Mouse (Mus musculus) retina, postnatal 7 days (tissue): ENCODE measurements around the gene Yars.
A peak's percentile ranks its signal among the peaks of the same experiment; 100 is the strongest.
"Not testable (repeated sequence)": the region's sequence is repeated elsewhere in the genome, so short reads cannot be mapped to it uniquely, and the experiment has no call there.

Source experiments
- DNase-seq: peaks from one replicate; pipeline ENCODE4 v3.0.0-alpha.2; 2012; ENCODE audit warnings: low read depth, low spot score

Yars gene

DNA sequence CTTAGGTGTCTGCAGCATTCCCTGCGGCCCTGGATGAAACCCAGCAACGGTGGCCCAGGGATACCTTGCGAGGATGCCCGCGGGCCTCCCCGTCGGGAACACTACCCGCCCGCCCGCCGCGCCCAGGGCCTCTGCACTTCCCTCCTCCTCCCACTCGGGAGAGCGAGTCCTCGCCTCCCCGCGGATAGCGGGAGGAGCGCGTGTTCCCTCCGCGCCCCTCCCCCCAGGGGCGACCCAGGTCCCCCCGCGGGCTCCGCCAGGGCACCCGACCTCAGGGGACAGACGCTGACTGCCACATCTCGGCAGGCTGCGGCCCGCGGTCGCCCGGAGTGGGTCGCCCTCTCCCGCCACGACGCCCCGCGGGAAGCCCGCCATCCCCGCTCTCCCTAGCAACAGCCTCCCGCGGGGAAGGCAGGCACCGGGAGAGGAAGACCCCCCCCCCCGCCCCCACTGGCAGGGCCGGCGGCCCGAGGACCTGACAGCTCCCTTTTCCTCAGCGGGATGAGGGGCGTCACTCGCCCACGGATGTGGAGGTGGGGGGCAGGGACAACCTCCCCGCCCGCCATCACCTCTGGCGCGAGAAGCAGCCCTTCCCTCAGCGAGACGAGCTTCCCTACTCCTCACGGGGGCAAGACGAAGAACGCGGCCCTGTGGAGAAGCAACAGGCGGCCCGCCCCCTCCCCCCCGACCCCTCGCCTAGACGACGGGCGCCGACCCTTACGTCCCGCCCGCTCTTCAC lies 588 bp upstream of the Yars start:
- DNase-seq = peak; percentile 43

DNA sequence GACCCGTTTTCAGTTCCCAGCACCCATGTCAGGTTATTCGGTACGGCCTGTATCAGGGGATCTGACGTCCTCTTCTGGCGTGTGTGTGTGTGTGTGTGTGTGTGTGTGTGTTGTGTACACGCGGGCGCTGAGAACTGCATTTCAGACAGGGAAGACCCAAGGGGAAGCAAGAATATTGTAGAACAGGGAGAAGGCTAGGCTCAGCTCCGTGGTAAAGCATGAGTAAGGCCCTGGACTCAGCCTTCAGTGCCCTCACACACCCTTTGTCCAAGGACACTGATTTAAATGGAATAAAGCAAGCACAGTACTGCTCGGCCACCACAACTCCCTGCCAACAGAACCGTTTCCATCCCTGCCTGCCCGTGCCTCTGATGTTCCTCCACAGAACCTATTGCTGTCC lies 978 bp downstream of the Yars start:
- no peak for DNase-seq

DNA sequence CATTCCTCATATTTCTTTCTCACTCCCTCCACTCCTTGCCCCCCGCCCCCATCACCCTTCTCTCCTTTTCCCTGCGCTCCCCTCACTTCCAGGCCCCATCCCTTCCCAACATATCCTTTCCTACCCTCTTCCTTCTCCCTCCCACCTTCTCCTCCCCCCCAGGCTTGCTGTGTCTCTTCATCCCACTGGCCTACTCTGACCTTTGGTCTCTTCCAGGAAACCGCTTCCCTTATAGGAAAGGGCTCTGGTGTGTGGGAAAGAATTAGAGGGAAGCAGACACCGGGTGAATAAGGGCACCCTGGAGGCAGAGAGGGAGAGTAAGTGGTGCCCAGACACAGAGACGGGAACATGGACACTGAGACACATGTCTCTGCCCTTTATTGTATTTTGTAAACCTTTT lies 2.1 kb downstream of the Yars start:
- DNase-seq = no peak

DNA sequence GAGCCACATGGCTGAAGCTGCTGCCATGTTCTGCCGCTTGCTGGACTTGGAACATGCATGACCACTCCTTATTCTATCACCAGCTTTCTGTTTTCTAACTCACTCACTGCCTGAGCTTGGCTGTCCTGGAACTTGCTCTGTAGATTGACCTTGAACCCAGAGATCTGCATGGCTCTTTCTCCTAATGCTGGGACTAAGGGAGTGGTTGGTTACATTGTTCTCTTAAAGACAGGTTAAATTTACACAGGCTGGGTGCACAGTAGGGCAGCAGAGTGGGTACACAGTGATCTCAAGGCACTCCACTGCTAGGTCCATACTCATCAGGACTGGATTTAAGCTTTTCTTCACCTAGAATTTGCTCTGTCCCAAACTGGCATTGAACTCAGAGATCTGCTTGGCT lies 4.7 kb downstream of the Yars start:
- no peak for DNase-seq

DNA sequence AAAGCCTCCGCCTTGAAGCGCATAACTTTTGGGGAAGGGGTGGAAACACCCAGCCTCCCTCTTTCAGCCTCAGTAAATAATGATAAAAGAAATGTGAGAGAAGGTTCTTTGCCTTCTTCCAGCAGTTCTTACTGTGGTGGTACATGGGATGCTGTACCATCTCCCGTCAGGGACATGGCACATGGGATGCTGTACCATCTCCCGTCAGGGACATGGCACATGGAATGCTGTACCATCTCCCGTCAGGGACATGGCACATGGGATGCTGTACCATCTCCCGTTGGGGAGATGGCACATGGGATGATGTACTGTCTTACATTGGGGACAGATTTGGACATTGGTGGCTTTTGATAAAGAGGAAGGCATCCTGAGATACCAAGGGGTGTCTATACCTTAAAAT lies 8.0 kb downstream of the Yars start:
- DNase-seq = no peak

DNA sequence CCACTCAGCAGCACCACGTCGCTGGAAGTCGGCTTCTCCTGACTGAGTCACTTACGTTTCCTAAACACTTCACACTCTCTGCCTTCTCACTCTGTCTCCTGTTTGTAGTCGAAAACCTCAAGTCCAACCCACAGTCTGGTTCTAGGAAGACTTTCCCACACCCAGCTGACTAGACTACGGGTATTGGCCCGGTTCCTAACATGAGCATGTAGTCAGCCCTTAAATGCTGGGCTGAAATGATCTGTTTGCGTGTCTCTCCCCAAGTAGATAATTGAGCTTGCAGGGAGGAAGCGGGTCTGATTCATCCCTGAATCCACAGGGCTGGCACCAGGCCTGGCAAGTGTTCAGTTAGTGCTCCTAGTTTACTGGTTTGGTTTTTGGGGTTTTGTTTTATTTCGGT lies 15.1 kb downstream of the Yars start:
- DNase-seq = no peak

DNA sequence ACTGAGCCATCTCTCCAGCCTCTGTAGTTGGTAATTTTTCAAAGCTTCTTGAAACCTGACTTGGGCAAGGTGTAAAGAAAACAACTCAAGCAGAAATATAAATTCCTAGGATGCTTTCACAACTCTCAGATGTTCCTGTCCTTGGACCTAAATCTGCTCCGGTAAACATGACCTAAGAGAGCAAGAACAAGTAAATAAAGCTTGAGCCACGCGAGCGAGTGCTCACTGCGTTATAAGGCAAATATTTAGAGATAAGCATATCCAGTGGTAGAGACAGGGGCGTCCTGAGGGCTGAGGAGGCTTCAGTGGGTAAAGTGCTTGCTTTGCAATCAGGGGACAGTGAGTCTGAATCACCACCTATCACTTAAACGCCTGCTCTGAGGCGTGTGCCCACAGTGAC lies 17.2 kb downstream of the Yars start:
- DNase-seq = no peak

DNA sequence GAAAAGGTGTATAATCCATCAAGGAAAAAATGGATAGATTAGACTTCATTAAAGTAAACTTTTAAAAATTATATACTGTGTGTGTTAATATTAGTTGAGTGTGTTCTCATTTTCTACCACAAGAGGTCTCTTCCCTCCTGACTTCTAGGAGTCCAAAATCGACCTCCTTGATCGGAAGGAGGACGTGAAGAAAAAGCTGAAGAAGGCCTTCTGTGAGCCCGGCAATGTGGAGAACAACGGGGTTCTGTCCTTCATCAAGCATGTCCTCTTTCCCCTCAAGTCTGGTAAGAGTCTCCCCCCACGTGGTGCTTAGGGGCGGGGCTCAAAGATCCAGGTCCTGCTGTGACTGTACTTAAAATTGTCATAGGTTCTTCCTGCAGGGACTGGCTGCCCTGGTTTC lies 19.9 kb downstream of the Yars start:
- no peak for DNase-seq

DNA sequence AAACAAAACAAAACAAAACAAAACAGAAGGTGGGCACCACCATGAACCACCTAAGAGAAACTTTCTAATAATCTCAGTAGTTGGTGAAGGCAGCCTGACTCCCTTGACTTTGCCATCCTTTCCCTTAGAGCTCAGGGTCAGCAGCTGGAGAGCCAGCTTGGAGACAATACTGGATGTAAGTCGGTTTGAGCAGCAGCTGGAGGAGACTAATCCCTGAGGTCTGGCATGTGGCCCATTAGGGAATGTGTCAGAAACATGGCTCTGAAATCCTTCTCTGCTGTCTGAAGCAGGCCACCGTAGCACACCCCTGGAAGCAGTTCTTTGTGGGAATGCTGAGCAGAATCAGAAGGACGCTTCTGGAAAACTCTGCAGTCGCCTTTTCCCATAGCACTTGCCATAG lies 21.9 kb downstream of the Yars start:
- DNase-seq = peak; percentile 67

DNA sequence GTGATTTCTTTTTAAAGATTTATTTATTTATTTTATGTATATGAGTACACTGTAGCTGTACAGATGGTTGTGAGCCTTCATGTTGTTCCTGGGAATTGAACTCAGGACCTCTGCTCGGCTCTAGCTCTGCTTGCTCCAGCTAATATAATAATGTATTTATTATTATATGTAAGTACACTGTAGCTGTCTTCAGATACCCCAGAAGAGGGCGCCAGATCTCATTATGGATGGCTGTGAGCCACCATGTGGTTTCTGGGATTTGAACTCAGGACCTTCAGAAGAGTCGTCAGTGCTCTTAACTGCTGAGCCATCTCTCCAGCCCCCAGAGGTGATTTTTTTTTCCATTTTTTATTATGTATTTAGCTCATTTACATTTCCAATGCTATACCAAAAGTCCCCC lies 22.9 kb downstream of the Yars start:
- not testable (repeated sequence) for DNase-seq

DNA sequence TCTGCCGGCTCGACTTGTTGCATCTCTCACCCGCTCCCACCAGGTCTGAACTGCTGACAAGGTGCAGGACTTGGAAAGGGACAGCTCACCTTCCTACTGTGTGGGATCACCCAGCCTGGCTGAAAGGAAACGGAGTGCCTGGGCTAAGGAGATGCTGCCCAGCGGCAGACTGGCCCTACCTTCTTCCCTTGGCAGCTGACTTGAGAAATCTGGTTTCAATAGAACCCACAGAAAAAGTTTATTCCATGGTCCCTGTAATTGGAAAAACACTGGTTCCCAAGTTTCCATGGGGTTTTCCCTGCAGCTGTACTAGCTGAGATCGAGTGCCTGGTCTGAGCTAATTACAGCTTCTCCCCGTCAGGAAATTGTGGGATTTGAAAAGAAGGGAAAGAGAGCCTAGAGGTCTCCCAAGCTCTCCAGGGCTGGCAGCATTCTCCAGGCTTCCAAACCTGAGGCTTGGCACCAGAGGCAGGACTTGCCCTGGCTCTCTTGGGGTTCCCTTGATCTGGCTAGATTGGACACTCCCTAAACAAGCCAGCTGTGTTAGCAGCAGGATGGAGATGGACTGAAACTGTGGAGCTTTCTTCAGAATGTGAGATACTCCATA lies 29.1 kb downstream of the Yars start:
- DNase-seq = no peak

DNA sequence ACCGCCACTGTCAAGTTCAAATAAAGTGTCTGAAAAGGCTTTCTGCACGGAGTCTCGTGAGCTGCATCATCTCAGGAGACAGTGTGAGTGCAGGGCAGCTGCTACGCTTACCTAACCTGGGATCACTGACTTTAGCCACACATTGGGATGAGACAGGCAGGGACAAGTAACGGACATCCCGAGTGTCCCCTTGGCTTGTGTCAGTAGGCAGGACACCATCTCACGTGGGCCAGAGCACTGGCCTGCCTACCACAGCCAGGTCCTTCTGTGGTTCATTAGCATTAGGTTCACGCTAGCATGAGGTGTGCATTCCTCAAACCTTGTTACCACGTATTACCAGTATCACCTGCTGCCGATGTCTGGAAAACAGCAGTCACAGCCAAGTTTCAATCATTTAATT lies 29.6 kb downstream of the Yars start:
- DNase-seq = no peak

DNA sequence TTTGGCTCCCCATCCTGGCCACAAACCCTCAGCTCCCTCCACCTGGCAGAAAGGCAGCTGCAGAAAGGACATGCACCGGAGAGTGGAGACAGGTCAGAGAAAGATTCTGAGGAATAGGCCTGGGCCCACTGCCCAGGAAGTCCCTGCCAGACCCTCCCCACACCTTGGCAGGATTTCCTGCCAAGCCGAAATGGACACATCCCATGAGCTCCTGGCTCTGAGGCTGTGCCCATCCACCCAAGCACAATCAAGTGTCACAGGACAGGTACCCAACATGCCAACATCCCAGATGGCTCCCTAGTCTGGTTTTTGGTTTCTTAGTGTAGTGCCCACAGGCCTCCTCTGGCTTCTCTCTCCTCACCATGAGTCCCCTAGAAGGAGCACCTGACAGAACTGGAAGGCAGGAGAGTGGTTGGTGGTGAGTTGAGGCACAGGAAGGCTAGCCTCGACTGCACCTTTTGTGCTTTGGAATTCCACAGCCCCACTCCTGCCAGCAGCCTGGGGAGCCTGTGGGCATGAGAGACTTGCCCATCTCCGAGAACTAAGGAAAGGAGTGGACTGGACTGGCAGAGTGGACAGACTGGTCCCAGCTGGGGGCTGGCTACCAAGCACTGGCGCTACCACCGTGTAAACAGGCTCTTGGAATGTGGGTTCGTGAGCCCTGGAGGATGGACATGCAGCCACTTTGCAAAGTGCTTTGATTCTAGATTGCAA lies 31.0 kb downstream of the Yars start:
- no peak for DNase-seq

DNA sequence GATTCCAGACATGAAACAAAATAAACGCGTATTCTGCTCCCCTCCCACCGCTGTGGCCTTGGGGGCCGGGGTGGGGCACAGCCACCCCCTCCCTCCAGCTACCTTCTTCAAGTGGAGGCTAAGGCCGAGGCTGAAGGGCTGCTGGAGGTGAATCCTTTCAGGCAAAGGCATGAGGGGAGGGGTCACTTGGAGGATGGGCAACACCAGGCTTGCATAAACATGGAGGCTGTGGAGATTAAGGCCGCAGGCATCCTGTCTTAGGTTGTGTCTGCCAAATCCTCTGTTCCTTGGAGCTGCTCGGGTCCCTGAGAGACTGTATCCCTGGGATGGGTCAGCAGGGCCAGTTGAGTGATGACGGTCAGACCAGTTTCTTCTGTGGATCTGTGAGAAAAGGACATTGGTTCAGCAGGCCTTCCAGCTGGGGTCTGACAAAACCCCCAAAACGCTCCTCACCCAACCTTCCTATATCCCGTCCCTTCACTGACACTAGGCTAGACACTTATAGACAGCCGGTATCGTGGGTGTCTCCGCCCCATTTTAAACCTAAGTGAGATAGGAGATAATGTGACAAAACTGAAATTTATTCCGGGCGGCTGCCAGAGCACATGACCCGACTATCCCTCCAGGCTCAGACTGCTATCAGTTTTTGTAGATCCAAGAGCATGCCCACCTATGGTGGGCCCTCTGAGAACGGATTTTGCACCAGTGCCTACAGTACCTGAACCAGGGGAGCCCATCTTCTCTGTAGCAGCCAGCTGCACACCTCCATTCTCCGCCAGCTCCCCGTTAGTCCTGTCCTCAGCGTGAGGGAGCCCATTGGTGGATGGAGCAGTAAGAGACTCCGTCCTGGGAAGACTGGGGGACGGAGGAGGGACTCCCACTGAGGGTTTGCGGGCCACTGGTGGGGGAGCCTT lies 31.8 kb downstream of the Yars start:
- no peak for DNase-seq

DNA sequence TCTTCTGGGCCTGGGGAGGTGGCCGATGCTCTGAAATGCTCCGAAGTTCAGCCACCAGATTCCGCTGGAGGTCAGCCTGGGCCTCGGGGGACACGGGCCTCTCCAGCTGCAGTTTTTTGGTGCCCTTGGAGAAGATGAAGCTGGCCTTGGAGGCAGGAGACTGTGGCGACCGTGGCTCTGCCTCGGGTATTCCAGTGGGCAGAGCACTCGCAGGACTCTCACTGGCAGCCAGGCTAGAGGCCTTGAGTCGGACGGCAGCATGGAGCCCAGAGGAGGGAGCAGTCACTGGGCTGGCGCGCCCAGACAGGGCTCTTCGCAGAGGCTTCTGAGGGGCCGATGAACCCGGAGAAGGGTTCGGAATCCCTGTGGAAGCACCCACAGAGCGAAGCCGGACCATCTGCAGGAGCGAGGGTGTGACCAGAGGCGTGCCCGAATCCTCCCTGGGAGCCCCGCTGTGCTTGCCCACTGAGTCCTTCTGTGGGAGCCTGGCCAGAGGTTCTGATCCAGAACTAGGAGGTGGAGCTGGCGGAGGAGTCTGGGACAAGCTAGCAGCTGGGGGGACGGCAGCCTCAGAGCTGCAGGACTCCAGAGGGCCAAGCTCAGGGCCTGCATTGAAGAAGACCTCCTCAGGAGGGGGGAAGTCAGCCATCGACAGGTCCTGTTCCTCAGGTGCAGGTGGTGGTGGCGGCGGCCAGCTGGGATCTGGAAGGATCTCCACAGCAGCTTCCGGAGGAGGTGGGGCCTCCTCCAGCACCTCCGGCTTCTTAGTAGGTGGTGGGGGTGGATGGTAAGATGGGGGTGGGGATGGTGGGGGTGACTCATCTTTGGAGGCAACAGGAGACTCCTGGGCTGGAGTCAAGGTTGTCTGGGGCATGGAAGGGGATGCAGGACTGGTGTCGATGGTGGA lies 32.7 kb downstream of the Yars start:
- DNase-seq = no peak

DNA sequence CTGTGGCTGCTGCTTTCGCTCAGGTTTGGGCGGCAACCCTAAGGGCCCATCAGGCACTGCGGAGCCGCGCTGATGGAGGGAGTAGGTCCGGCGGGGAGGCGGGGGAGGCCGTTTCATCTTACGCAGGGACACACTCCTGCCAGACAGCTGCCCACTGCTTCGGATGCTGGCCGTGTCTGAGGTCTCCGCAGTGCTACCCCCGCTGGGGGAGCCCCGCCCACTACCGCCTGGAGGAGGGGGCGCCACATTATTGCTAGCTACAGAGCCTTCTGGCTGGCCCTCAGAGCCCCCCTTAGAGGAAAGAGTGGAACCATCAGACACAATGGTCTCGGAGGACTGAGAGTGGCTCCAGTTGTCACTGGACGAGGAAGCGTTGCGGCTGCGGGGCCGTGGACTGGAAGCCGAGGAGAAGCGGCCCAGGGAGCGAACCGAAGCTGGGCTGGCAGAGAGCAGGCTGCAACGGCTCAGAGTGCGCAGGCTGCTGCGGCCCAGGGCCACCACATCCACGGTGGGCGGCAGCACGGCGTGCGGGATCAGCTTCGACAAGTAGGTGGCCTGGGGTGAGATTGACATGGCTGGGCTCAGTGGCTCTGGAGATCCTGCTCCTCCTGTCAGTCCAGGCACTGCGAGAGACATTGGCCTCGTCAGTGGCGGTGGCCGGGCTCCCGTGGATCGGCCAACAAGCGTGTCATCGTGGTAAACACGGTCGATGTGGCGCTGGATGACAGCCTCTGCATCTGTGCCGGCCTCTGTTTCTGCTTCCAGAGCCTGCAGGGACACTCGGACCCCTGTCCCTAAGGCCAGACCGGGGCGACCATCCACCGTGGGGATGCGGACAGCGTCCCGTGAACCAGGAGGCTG lies 34.1 kb downstream of the Yars start:
- DNase-seq = no peak

DNA sequence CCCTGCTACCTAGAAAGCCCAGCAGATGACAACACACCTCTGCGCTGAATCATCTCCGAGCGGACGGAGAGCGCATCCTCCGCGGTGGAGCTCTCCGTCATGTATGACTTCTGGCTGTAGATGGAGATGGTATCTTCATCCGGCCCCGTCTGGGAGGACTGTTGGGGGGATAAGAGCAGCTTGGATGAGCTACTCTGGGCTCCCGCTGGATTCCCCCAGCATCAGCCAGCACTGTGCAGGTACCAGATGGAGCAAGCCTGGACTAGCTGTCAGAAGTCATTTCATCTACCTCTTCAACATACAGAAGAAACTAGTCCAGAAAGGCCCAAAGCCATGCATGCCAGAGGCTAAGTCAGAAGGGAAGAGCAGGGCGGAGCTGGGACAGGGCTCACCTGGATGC lies 35.8 kb downstream of the Yars start:
- no peak for DNase-seq

DNA sequence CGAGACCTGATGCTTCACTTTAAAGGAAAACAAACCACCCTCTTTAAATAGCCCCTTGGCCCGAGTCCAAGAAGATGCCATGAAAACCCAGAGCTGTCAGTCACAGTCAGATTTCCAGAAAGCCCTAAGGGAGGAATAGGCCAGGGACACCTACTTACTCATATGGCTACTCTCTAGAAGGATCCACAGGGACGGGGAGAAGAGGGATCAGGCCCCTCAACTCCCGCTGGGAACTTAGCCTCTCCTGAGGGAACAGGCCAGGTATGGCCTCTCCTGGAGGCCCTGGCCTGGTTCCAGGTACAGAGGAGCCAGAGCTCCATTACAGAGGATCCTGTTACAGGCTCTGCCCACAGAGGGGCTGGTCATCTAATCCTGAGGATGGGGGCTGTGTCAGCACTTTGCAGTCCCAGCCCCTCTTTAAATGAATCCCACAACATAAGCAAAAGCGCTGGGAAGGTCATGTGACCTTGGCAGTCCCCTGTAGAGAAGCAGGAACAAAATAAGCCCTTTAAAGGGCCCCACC lies 36.9 kb downstream of the Yars start:
- no peak for DNase-seq

DNA sequence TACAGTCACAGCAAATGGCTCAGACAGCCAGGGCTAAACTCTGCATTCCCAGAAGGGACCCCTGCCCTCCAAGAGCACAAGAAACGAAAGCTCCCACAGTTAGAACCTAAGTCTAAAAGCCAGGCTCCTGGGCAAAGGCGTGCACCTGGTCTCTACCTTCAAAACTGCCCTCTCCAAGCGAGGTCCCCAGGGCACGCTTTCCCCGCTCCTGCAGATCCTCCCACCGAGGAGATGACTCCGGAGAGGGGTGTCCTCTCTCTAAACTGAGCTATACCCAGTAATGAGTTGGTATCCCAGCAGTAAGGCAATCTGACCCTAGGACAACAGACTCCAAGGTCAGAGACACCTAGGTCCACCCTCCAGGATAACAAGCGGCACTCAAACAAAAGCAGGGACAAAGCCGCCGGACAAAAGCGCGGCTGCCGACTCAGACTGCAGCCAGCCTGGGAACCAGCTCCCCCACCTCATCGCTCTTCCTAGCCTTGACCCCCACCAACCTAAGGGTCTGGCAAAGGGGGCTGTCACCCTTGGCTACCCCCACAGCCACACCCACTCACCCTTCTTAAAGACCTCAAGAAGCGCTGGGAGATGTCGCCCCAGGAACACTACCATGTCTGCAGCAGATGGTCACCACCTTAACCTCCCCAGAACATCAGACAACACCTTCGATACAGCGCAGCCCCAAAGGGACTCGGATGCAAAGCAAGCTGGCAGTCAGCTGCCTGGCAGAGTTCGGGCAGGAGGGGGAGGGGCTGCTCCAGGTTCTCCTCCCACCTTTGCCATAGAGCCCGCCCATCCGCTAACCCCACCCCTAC lies 37.8 kb downstream of the Yars start:
- DNase-seq = no peak
